Mouse (Mus musculus) stomach, embryonic 14.5 days (tissue): ENCODE measurements around the gene Lyrm9. TPM values are rescaled to one million over a fixed set of nuclear protein-coding genes. Genes with fewer than 3 reads are reported as not detected.

Experiments used
- ATAC-seq: fragments of 200-750 bp; cut with Nextera tagmentation; 2 replicates; pipeline ENCODE4 v1.8.0; 2017; ENCODE audit warnings: low read depth, moderate TSS enrichment; ENCODE audit not compliant: insufficient number of reproducible peaks, insufficient read depth, low FRiP score
- H3K27ac ChIP-seq: fragments of 300-500 bp; sonication (generic); 2 replicates; pipeline ENCODE4 v1.5.1; 2014; ENCODE audit warnings: mild to moderate bottlenecking, low read length, moderate library complexity, mixed read lengths
- H3K27me3 ChIP-seq: fragments of 300-500 bp; sonication (generic); 2 replicates; pipeline ENCODE4 v1.6.1; 2014; ENCODE audit warnings: low read length, control low read depth, mixed read lengths; ENCODE audit not compliant: control insufficient read depth, insufficient read depth
- H3K36me3 ChIP-seq: fragments of 300-500 bp; sonication (generic); 2 replicates; pipeline ENCODE4 v1.6.1; 2014; ENCODE audit warnings: mild to moderate bottlenecking, control low read depth, low read length, moderate library complexity, mixed read lengths; ENCODE audit not compliant: control insufficient read depth, insufficient read depth
- H3K4me1 ChIP-seq: fragments of 300-500 bp; sonication (generic); 2 replicates; pipeline ENCODE4 v1.6.1; 2014; ENCODE audit warnings: low read length, control low read depth, mixed read lengths; ENCODE audit not compliant: control insufficient read depth, insufficient read depth
- H3K4me2 ChIP-seq: fragments of 300-500 bp; sonication (generic); replicated peaks from 2 replicates; pipeline ENCODE4 v1.6.1; 2014; ENCODE audit warnings: low read depth, low read length, control low read depth
- H3K4me3 ChIP-seq: fragments of 300-500 bp; sonication (generic); 2 replicates; pipeline ENCODE4 v1.5.1; 2014; ENCODE audit warnings: low read depth, low read length, control low read depth
- H3K9ac ChIP-seq: fragments of 300-500 bp; sonication (generic); replicated peaks from 2 replicates; pipeline ENCODE4 v1.6.1; 2014; ENCODE audit warnings: low read depth, mild to moderate bottlenecking, control low read depth, low read length, moderate library complexity, mixed read lengths
- H3K9me3 ChIP-seq: fragments of 300-500 bp; sonication (generic); 2 replicates; pipeline ENCODE4 v1.6.1; 2016; ENCODE audit warnings: low read depth, low read length, control low read depth; ENCODE audit not compliant: control insufficient read depth
- WGBS: fragments of 180-500 bp; shearing (Covaris S2); extraction: QIAGEN DNeasy Blood & Tissue Kit; methylation state at CpG from one replicate; pipeline ENCODE4 v1.1.7; 2014; 5-methylcytosine and 5-hydroxymethylcytosine counted together
- polyA plus RNA-seq: library from polyadenylated mRNA; unstranded; fragments of >200 nt; fragmentation: Nextera tagmentation; extraction: Ambion mirVana; gene quantifications from 2 replicates; pipeline ENCODE4 v1.2.1, GENCODE M21; 2014

Lyrm9 gene
- polyA plus RNA-seq, 1 experiment from 2014 or later: 11.9 TPM

- Histone ChIP-seq H3K9ac (no peak overlapping the region), H3K9me3 (no peaks in the 10 kb centered on the region), H3K4me1 (peaks cover 4% of the 10 kb centered on the region; the same call in 1 of the 2 replicates), H3K4me2 (no peak overlapping the region), H3K4me3 (no peak overlapping the region), H3K27me3 (no peaks in the 10 kb centered on the region), H3K27ac (no peak overlapping the region), H3K36me3 (no peaks in the 10 kb centered on the region)
- ATAC-seq: no peak
- 42% methylated on average over 9 of the region's 9 CpGs for WGBS
Measured at GRCm38 (mm10) chr11:78851216-78851870, 25.0 kb downstream of the Lyrm9 start.

- Histone ChIP-seq H3K9me3 (no peaks in the 10 kb centered on the region), H3K9ac (no peak overlapping the region), H3K27ac (no peak overlapping the region), H3K4me3 (no peak overlapping the region), H3K4me1 (peaks cover 4% of the 10 kb centered on the region; the same call in 1 of the 2 replicates), H3K27me3 (no peaks in the 10 kb centered on the region), H3K36me3 (no peaks in the 10 kb centered on the region), H3K4me2 (no peak overlapping the region)
- no peak for ATAC-seq
- 46% methylated on average over 6 of the region's 6 CpGs for WGBS
Measured at GRCm38 (mm10) chr11:78851871-78852265, 25.5 kb downstream of the Lyrm9 start.

GRCm38 (mm10) chr11:78852529-78852928, 26.1 kb downstream of the Lyrm9 start:
- Histone ChIP-seq H3K9ac (no peak overlapping the region), H3K4me1 (peaks cover 4% of the 10 kb centered on the region; the same call in 1 of the 2 replicates), H3K9me3 (no peaks in the 10 kb centered on the region), H3K4me2 (no peak overlapping the region), H3K36me3 (no peaks in the 10 kb centered on the region), H3K27ac (no peak overlapping the region), H3K27me3 (no peaks in the 10 kb centered on the region), H3K4me3 (no peak overlapping the region)
- WGBS: 79% methylated on average over 11 of the region's 11 CpGs
- no peak for ATAC-seq

GRCm38 (mm10) chr11:78856310-78856709, 29.9 kb downstream of the Lyrm9 start:
- ATAC-seq: no peak
- no peak overlapping the region for H3K4me2 ChIP-seq
- H3K9ac ChIP-seq: no peak overlapping the region
- H3K36me3 ChIP-seq: no peaks in the 10 kb centered on the region
- H3K4me1 ChIP-seq: no peaks in the 10 kb centered on the region
- no peak overlapping the region for H3K4me3 ChIP-seq
- no peaks in the 10 kb centered on the region for H3K9me3 ChIP-seq
- H3K27ac ChIP-seq: no peak overlapping the region
- no peaks in the 10 kb centered on the region for H3K27me3 ChIP-seq
- 11% methylated on average over 7 of the region's 7 CpGs for WGBS

- Histone ChIP-seq H3K27ac (no peak overlapping the region), H3K4me1 (no peaks in the 10 kb centered on the region), H3K27me3 (no peaks in the 10 kb centered on the region), H3K36me3 (no peaks in the 10 kb centered on the region), H3K9me3 (no peaks in the 10 kb centered on the region), H3K9ac (no peak overlapping the region), H3K4me3 (no peak overlapping the region), H3K4me2 (no peak overlapping the region)
- 12% methylated on average over 3 of the region's 3 CpGs for WGBS
- no peak for ATAC-seq
Measured at GRCm38 (mm10) chr11:78857611-78858010, 31.2 kb downstream of the Lyrm9 start.

GRCm38 (mm10) chr11:78863898-78864297, 37.5 kb downstream of the Lyrm9 start:
- Histone ChIP-seq H3K27me3 (no peaks in the 10 kb centered on the region), H3K4me2 (no peak overlapping the region), H3K9ac (no peak overlapping the region), H3K4me1 (no peaks in the 10 kb centered on the region), H3K27ac (no peak overlapping the region), H3K36me3 (no peaks in the 10 kb centered on the region), H3K9me3 (no peaks in the 10 kb centered on the region), H3K4me3 (no peak overlapping the region)
- WGBS: 95% methylated on average over 4 of the region's 4 CpGs
- ATAC-seq: no peak

- Histone ChIP-seq H3K27me3 (no peaks in the 10 kb centered on the region), H3K9me3 (no peaks in the 10 kb centered on the region), H3K4me1 (no peaks in the 10 kb centered on the region), H3K9ac (no peak overlapping the region), H3K36me3 (no peaks in the 10 kb centered on the region), H3K4me2 (no peak overlapping the region), H3K4me3 (no peak overlapping the region), H3K27ac (no peak overlapping the region)
- no peak for ATAC-seq
- WGBS: 75% methylated on average over 5 of the region's 5 CpGs
Measured at GRCm38 (mm10) chr11:78864567-78865278, 38.3 kb downstream of the Lyrm9 start.

GRCm38 (mm10) chr11:78865314-78865713, 38.9 kb downstream of the Lyrm9 start:
- Histone ChIP-seq H3K4me3 (no peak overlapping the region), H3K4me1 (no peaks in the 10 kb centered on the region), H3K9me3 (no peaks in the 10 kb centered on the region), H3K4me2 (no peak overlapping the region), H3K27ac (no peak overlapping the region), H3K9ac (no peak overlapping the region), H3K27me3 (no peaks in the 10 kb centered on the region), H3K36me3 (no peaks in the 10 kb centered on the region)
- 80% methylated on average over 2 of the region's 2 CpGs for WGBS
- ATAC-seq: no peak
